ENCODE assay signal across 12 mouse cellular contexts in the genomic region with DNA sequence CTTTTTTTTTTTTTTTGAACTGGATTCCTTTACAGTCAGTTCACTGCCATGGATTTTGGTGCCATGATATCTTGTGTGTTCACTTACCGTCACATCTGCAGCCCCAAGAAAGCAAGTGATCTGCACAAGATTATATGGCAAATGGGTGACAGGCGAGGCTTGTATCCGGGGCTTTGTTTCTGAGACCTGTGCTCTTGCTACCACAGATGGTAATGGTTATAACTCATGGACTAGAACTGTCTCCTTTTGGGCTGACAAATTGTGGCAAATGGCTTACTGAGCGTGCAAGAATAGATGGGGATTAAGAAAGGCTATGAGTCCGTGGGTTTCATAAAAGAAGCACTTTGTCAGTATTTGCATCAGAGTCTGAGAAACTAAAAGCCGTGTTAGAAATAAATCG.
"Had no signal": no experiment of that assay in that cellular context is flagged by ENCODE, and none has a peak within 500 bp of the region (broad histone marks: within the 10 kb centered on the region; RNA-seq: fewer than 3 reads in every experiment).

No protein-coding gene starts in this region.

- H3K9ac ChIP-seq: liver, embryonic 14.5 days; midbrain, embryonic 15.5 days; neural tube, embryonic 12.5 days; stomach, embryonic 15.5 days had no signal

- H3K27ac ChIP-seq: liver, embryonic 14.5 days; midbrain, embryonic 10.5 days; midbrain, embryonic 15.5 days; neural tube, embryonic 12.5 days; stomach, embryonic 15.5 days had no signal

- H3K27me3 ChIP-seq: midbrain, embryonic 15.5 days; neural tube, embryonic 12.5 days; stomach, embryonic 15.5 days had no signal

- H3K4me3 ChIP-seq: midbrain, embryonic 10.5 days; midbrain, embryonic 15.5 days; neural tube, embryonic 12.5 days; stomach, embryonic 15.5 days had no signal

- H3K36me3 ChIP-seq: midbrain, embryonic 10.5 days; midbrain, embryonic 15.5 days; neural tube, embryonic 12.5 days; stomach, embryonic 15.5 days had no signal

- H3K4me1 ChIP-seq: midbrain, embryonic 15.5 days; neural tube, embryonic 12.5 days; stomach, embryonic 15.5 days had no signal

- H3K4me2 ChIP-seq: midbrain, embryonic 15.5 days; neural tube, embryonic 12.5 days; stomach, embryonic 15.5 days had no signal

- DNase-seq: kidney, adult 2 months; kidney, postnatal 25 days; left cerebral cortex, postnatal 4 days; lung, adult 18-20 months; lung, postnatal 36 days; thymus, postnatal 4 days had no signal

- H3K9me3 ChIP-seq: midbrain, embryonic 10.5 days; midbrain, embryonic 15.5 days; neural tube, embryonic 12.5 days; stomach, embryonic 15.5 days had no signal

- ATAC-seq: intestine, embryonic 16.5 days; midbrain, embryonic 15.5 days had no signal
